Mouse (Mus musculus): ENCODE data around the gene Unc5b. TPM values are rescaled to one million over a fixed set of nuclear protein-coding genes. Genes with fewer than 3 reads are reported as not detected.

Gene Unc5b
- polyA plus RNA-seq, 1 experiment from 2014 or later, result 2.8 TPM

GRCm38 (mm10) chr10:60819179-60819578 lies 12.2 kb downstream of the Unc5b start:
- Histone ChIP-seq H3K27me3 (no peaks in the 10 kb centered on the region), H3K4me2 (replicated peaks) (no peak overlapping the region), H3K9ac (replicated peaks) (no peak overlapping the region), H3K36me3 (no peaks in the 10 kb centered on the region), H3K9me3 (no peaks in the 10 kb centered on the region), H3K4me1 (peaks cover 36% of the 10 kb centered on the region), H3K4me3 (no peak overlapping the region), H3K27ac (replicated peaks) (no peak overlapping the region)
- no peak for ATAC-seq (replicated peaks)
- WGBS, result 63% methylated on average over 5 of the region's 5 CpGs

GRCm38 (mm10) chr10:60818708-60819107 lies 12.7 kb downstream of the Unc5b start:
- no peak for ATAC-seq (replicated peaks)
- no peaks in the 10 kb centered on the region for H3K27me3 ChIP-seq
- no peak overlapping the region for H3K27ac ChIP-seq (replicated peaks)
- no peak overlapping the region for H3K4me2 ChIP-seq (replicated peaks)
- no peak overlapping the region for H3K9ac ChIP-seq (replicated peaks)
- H3K9me3 ChIP-seq, result no peaks in the 10 kb centered on the region
- H3K4me3 ChIP-seq, result no peak overlapping the region
- WGBS, result 90% methylated on average over 7 of the region's 7 CpGs
- peaks cover 36% of the 10 kb centered on the region for H3K4me1 ChIP-seq
- H3K36me3 ChIP-seq, result no peaks in the 10 kb centered on the region

GRCm38 (mm10) chr10:60817868-60818267 lies 13.5 kb downstream of the Unc5b start:
- no peak overlapping the region for H3K9ac ChIP-seq (replicated peaks)
- no peaks in the 10 kb centered on the region for H3K9me3 ChIP-seq
- no peak overlapping the region for H3K27ac ChIP-seq (replicated peaks)
- 95% methylated on average over 6 of the region's 6 CpGs for WGBS
- no peaks in the 10 kb centered on the region for H3K27me3 ChIP-seq
- no peak overlapping the region for H3K4me2 ChIP-seq (replicated peaks)
- H3K36me3 ChIP-seq, result no peaks in the 10 kb centered on the region
- no peak overlapping the region for H3K4me3 ChIP-seq
- no peak for ATAC-seq (replicated peaks)
- H3K4me1 ChIP-seq, result peaks cover 36% of the 10 kb centered on the region

- peak; percentile 74 for ATAC-seq (replicated peaks)
- peaks cover 32% of the 10 kb centered on the region for H3K4me1 ChIP-seq
- H3K27ac ChIP-seq (replicated peaks), result peak overlapping the region; percentile 51
- H3K36me3 ChIP-seq, result no peaks in the 10 kb centered on the region
- peaks cover 7% of the 10 kb centered on the region for H3K27me3 ChIP-seq
- H3K4me3 ChIP-seq, result no peak overlapping the region
- no peak overlapping the region for H3K9ac ChIP-seq (replicated peaks)
- WGBS, result 33% methylated on average over 14 of the region's 14 CpGs
- H3K4me2 ChIP-seq (replicated peaks), result peak overlapping the region; percentile 16; the same call in 1 of the 2 replicates
- no peaks in the 10 kb centered on the region for H3K9me3 ChIP-seq
Observed at GRCm38 (mm10) chr10:60816872-60817648, 14.3 kb downstream of the Unc5b start.

- Histone ChIP-seq H3K9ac (replicated peaks) (no peak overlapping the region), H3K4me1 (peaks cover 28% of the 10 kb centered on the region), H3K9me3 (no peaks in the 10 kb centered on the region), H3K4me2 (replicated peaks) (no peak overlapping the region), H3K36me3 (no peaks in the 10 kb centered on the region), H3K27me3 (peaks cover 9% of the 10 kb centered on the region), H3K4me3 (no peak overlapping the region), H3K27ac (replicated peaks) (0 out of 2 replicates have a peak overlapping the region, but pooled peaks have one; percentile 11)
- WGBS, result 28% methylated on average over 1 of the region's 1 CpGs
- ATAC-seq (replicated peaks), result no peak
Observed at GRCm38 (mm10) chr10:60815855-60816254, 15.5 kb downstream of the Unc5b start.

- Histone ChIP-seq H3K9ac (replicated peaks) (no peak overlapping the region), H3K4me2 (replicated peaks) (no peak overlapping the region), H3K4me1 (peaks cover 24% of the 10 kb centered on the region), H3K27me3 (peaks cover 9% of the 10 kb centered on the region), H3K4me3 (no peak overlapping the region), H3K36me3 (no peaks in the 10 kb centered on the region), H3K9me3 (no peaks in the 10 kb centered on the region), H3K27ac (replicated peaks) (0 out of 2 replicates have a peak overlapping the region, but pooled peaks have one; percentile 11)
- ATAC-seq (replicated peaks), result no peak
- WGBS, result 36% methylated on average over 6 of the region's 6 CpGs
Observed at GRCm38 (mm10) chr10:60815059-60815458, 16.3 kb downstream of the Unc5b start.

GRCm38 (mm10) chr10:60814444-60815057 lies 16.8 kb downstream of the Unc5b start:
- ATAC-seq (replicated peaks), result no peak
- Histone ChIP-seq H3K27ac (replicated peaks) (no peak overlapping the region), H3K9ac (replicated peaks) (no peak overlapping the region), H3K4me3 (no peak overlapping the region), H3K4me2 (replicated peaks) (no peak overlapping the region), H3K36me3 (no peaks in the 10 kb centered on the region), H3K27me3 (peaks cover 9% of the 10 kb centered on the region), H3K9me3 (no peaks in the 10 kb centered on the region), H3K4me1 (peaks cover 24% of the 10 kb centered on the region)
- 23% methylated on average over 10 of the region's 10 CpGs for WGBS

GRCm38 (mm10) chr10:60813606-60814005 lies 17.8 kb downstream of the Unc5b start:
- 30% methylated on average over 8 of the region's 8 CpGs for WGBS

GRCm38 (mm10) chr10:60811792-60812525 lies 19.4 kb downstream of the Unc5b start:
- Histone ChIP-seq H3K27ac (replicated peaks) (no peak overlapping the region), H3K4me1 (peaks cover 29% of the 10 kb centered on the region), H3K4me2 (replicated peaks) (no peak overlapping the region), H3K27me3 (peaks cover 9% of the 10 kb centered on the region), H3K4me3 (no peak overlapping the region), H3K36me3 (no peaks in the 10 kb centered on the region), H3K9ac (replicated peaks) (no peak overlapping the region), H3K9me3 (no peaks in the 10 kb centered on the region)
- WGBS, result 14% methylated on average over 15 of the region's 15 CpGs
- no peak for ATAC-seq (replicated peaks)

More at GRCm38 (mm10) chr10:60813606-60814005, 17.8 kb downstream of the Unc5b start:
- Histone ChIP-seq H3K4me1 (peaks cover 24% of the 10 kb centered on the region), H3K4me2 (replicated peaks) (no peak overlapping the region), H3K36me3 (no peaks in the 10 kb centered on the region), H3K4me3 (no peak overlapping the region), H3K9me3 (no peaks in the 10 kb centered on the region), H3K27ac (replicated peaks) (no peak overlapping the region), H3K9ac (replicated peaks) (no peak overlapping the region), H3K27me3 (peaks cover 9% of the 10 kb centered on the region)
- ATAC-seq (replicated peaks), result no peak

- Histone ChIP-seq H3K9me3 (no peaks in the 10 kb centered on the region), H3K4me1 (peaks cover 19% of the 10 kb centered on the region), H3K27ac (replicated peaks) (no peak overlapping the region), H3K27me3 (peaks cover 9% of the 10 kb centered on the region), H3K4me3 (no peak overlapping the region), H3K9ac (replicated peaks) (no peak overlapping the region), H3K4me2 (replicated peaks) (no peak overlapping the region), H3K36me3 (no peaks in the 10 kb centered on the region)
- 80% methylated on average over 6 of the region's 6 CpGs for WGBS
- no peak for ATAC-seq (replicated peaks)
Observed at GRCm38 (mm10) chr10:60808447-60808846, 22.9 kb downstream of the Unc5b start.

GRCm38 (mm10) chr10:60807531-60808185 lies 23.7 kb downstream of the Unc5b start:
- H3K27me3 ChIP-seq, result peaks cover 8% of the 10 kb centered on the region
- no peak for ATAC-seq (replicated peaks)
- WGBS, result 21% methylated on average over 22 of the region's 22 CpGs
- no peak overlapping the region for H3K9ac ChIP-seq (replicated peaks)
- 0 out of 2 replicates have a peak overlapping the region, but pooled peaks have one; percentile 15 for H3K27ac ChIP-seq (replicated peaks)
- H3K4me1 ChIP-seq, result peaks cover 19% of the 10 kb centered on the region
- H3K36me3 ChIP-seq, result no peaks in the 10 kb centered on the region
- H3K4me2 ChIP-seq (replicated peaks), result no peak overlapping the region
- H3K4me3 ChIP-seq, result no peak overlapping the region
- no peaks in the 10 kb centered on the region for H3K9me3 ChIP-seq

GRCm38 (mm10) chr10:60806207-60806538 lies 25.2 kb downstream of the Unc5b start:
- Histone ChIP-seq H3K4me3 (no peak overlapping the region), H3K4me2 (replicated peaks) (no peak overlapping the region), H3K4me1 (peaks cover 24% of the 10 kb centered on the region), H3K9me3 (no peaks in the 10 kb centered on the region), H3K36me3 (no peaks in the 10 kb centered on the region), H3K9ac (replicated peaks) (no peak overlapping the region), H3K27ac (replicated peaks) (no peak overlapping the region), H3K27me3 (no peaks in the 10 kb centered on the region)
- 72% methylated on average over 8 of the region's 8 CpGs for WGBS
- no peak for ATAC-seq (replicated peaks)
